Mouse (Mus musculus): ENCODE measurements at regions not wholly inside any gene's neighbourhood (a gene's known extent, or its start where the extent isn't known, plus 50 kb on each side); places are given as distances from the start of the nearest gene placed in this dataset.

- Histone ChIP-seq H3K4me3 (replicated peaks; ENCODE audit: low read length) (no peak overlapping the region), H3K4me1 (replicated peaks; ENCODE audit: low read depth, low read length) (no peaks in the 10 kb centered on the region), H3K36me3 (ENCODE audit: insufficient read depth, low read length) (no peaks in the 10 kb centered on the region), H3K27me3 (ENCODE audit: insufficient read depth, low read length) (no peaks in the 10 kb centered on the region), H3K9me3 (ENCODE audit: low read length) (no peaks in the 10 kb centered on the region)
- TF ChIP-seq CTCF (conservative IDR thresholded peaks at IDR 0.05; ENCODE audit: low read length) (no peak), NANOG (IDR thresholded peaks at IDR 0.05; ENCODE audit: borderline replicate concordance, low read length) (no peak)
Measured at GRCm38 (mm10) chr3:53353282-53353681, 109.8 kb downstream of the Nhlrc3 start.

GRCm38 (mm10) chr3:53343638-53344037 lies 119.5 kb downstream of the Nhlrc3 start:
- TF ChIP-seq POU5F1 (IDR thresholded peaks at IDR 0.05; ENCODE audit: borderline replicate concordance, low read length) (no peak), NANOG (IDR thresholded peaks at IDR 0.05; ENCODE audit: borderline replicate concordance, low read length) (no peak), CTCF (conservative IDR thresholded peaks at IDR 0.05; ENCODE audit: low read length) (no peak)
- Histone ChIP-seq H3K27me3 (ENCODE audit: insufficient read depth, low read length) (peaks cover 7% of the 10 kb centered on the region; the same call in 1 of the 2 replicates), H3K36me3 (ENCODE audit: insufficient read depth, low read length) (no peaks in the 10 kb centered on the region), H3K4me1 (replicated peaks; ENCODE audit: low read depth, low read length) (peaks cover 8% of the 10 kb centered on the region; the same call in 1 of the 2 replicates), H3K4me3 (replicated peaks; ENCODE audit: low read length) (no peak overlapping the region), H3K9me3 (ENCODE audit: low read length) (no peaks in the 10 kb centered on the region)

- Histone ChIP-seq H3K9me3 (ENCODE audit: low read length) (no peaks in the 10 kb centered on the region), H3K4me1 (replicated peaks; ENCODE audit: low read depth, low read length) (peaks cover 8% of the 10 kb centered on the region; the same call in 1 of the 2 replicates), H3K36me3 (ENCODE audit: insufficient read depth, low read length) (no peaks in the 10 kb centered on the region), H3K27me3 (ENCODE audit: insufficient read depth, low read length) (peaks cover 7% of the 10 kb centered on the region; the same call in 1 of the 2 replicates), H3K4me3 (replicated peaks; ENCODE audit: low read length) (peak overlapping the region; percentile 29; the same call in 1 of the 2 replicates)
- TF ChIP-seq CTCF (conservative IDR thresholded peaks at IDR 0.05; ENCODE audit: low read length) (no peak), NANOG (IDR thresholded peaks at IDR 0.05; ENCODE audit: borderline replicate concordance, low read length) (no peak), POU5F1 (IDR thresholded peaks at IDR 0.05; ENCODE audit: borderline replicate concordance, low read length) (no peak)
Measured at GRCm38 (mm10) chr3:53341304-53342206, 121.6 kb downstream of the Nhlrc3 start.

- H3K4me1 ChIP-seq (replicated peaks; ENCODE audit: low read depth, low read length), result peaks cover 11% of the 10 kb centered on the region; the same call in 1 of the 2 replicates
- peaks cover 15% of the 10 kb centered on the region for H3K27me3 ChIP-seq (ENCODE audit: insufficient read depth, low read length)
- H3K9me3 ChIP-seq (ENCODE audit: low read length), result no peaks in the 10 kb centered on the region
- TF ChIP-seq POU5F1 (IDR thresholded peaks at IDR 0.05; ENCODE audit: borderline replicate concordance, low read length), result no peak
- no peak for TF ChIP-seq CTCF (conservative IDR thresholded peaks at IDR 0.05; ENCODE audit: low read length)
- no peak for TF ChIP-seq NANOG (IDR thresholded peaks at IDR 0.05; ENCODE audit: borderline replicate concordance, low read length)
- no peaks in the 10 kb centered on the region for H3K36me3 ChIP-seq (ENCODE audit: insufficient read depth, low read length)
- H3K4me3 ChIP-seq (replicated peaks; ENCODE audit: low read length), result no peak overlapping the region
Measured at GRCm38 (mm10) chr3:53338571-53338970, 124.6 kb downstream of the Nhlrc3 start.

GRCm38 (mm10) chr3:53334051-53334450 lies 129.1 kb downstream of the Nhlrc3 start:
- H3K4me1 ChIP-seq (replicated peaks; ENCODE audit: low read depth, low read length), result 0 out of 2 replicates have a peak, but pooled peaks cover 3% of the 10 kb centered on the region
- no peak for TF ChIP-seq NANOG (IDR thresholded peaks at IDR 0.05; ENCODE audit: borderline replicate concordance, low read length)
- TF ChIP-seq CTCF (conservative IDR thresholded peaks at IDR 0.05; ENCODE audit: low read length), result no peak
- no peak for TF ChIP-seq POU5F1 (IDR thresholded peaks at IDR 0.05; ENCODE audit: borderline replicate concordance, low read length)
- H3K27me3 ChIP-seq (ENCODE audit: insufficient read depth, low read length), result peaks cover 8% of the 10 kb centered on the region
- H3K36me3 ChIP-seq (ENCODE audit: insufficient read depth, low read length), result no peaks in the 10 kb centered on the region
- H3K9me3 ChIP-seq (ENCODE audit: low read length), result no peaks in the 10 kb centered on the region
- no peak overlapping the region for H3K4me3 ChIP-seq (replicated peaks; ENCODE audit: low read length)

GRCm38 (mm10) chr3:53329528-53329927 lies 133.6 kb downstream of the Nhlrc3 start:
- Histone ChIP-seq H3K9me3 (ENCODE audit: low read length) (no peaks in the 10 kb centered on the region), H3K36me3 (ENCODE audit: insufficient read depth, low read length) (no peaks in the 10 kb centered on the region), H3K27me3 (ENCODE audit: insufficient read depth, low read length) (peaks cover 6% of the 10 kb centered on the region; the same call in 1 of the 2 replicates), H3K4me3 (replicated peaks; ENCODE audit: low read length) (no peak overlapping the region), H3K4me1 (replicated peaks; ENCODE audit: low read depth, low read length) (0 out of 2 replicates have a peak, but pooled peaks cover 3% of the 10 kb centered on the region)
- TF ChIP-seq POU5F1 (IDR thresholded peaks at IDR 0.05; ENCODE audit: borderline replicate concordance, low read length) (no peak), CTCF (conservative IDR thresholded peaks at IDR 0.05; ENCODE audit: low read length) (peak; percentile 80), NANOG (IDR thresholded peaks at IDR 0.05; ENCODE audit: borderline replicate concordance, low read length) (no peak)

GRCm38 (mm10) chr3:53327424-53327823 lies 135.7 kb downstream of the Nhlrc3 start:
- Histone ChIP-seq H3K27me3 (ENCODE audit: insufficient read depth, low read length) (no peaks in the 10 kb centered on the region), H3K4me3 (replicated peaks; ENCODE audit: low read length) (no peak overlapping the region), H3K36me3 (ENCODE audit: insufficient read depth, low read length) (no peaks in the 10 kb centered on the region), H3K9me3 (ENCODE audit: low read length) (no peaks in the 10 kb centered on the region), H3K4me1 (replicated peaks; ENCODE audit: low read depth, low read length) (peaks cover 9% of the 10 kb centered on the region)
- no peak for TF ChIP-seq CTCF (conservative IDR thresholded peaks at IDR 0.05; ENCODE audit: low read length)
- no peak for TF ChIP-seq NANOG (IDR thresholded peaks at IDR 0.05; ENCODE audit: borderline replicate concordance, low read length)

- peaks cover 9% of the 10 kb centered on the region for H3K4me1 ChIP-seq (replicated peaks; ENCODE audit: low read depth, low read length)
- H3K27me3 ChIP-seq (ENCODE audit: insufficient read depth, low read length), result no peaks in the 10 kb centered on the region
- no peaks in the 10 kb centered on the region for H3K36me3 ChIP-seq (ENCODE audit: insufficient read depth, low read length)
- TF ChIP-seq POU5F1 (IDR thresholded peaks at IDR 0.05; ENCODE audit: borderline replicate concordance, low read length), result no peak
- no peak for TF ChIP-seq CTCF (conservative IDR thresholded peaks at IDR 0.05; ENCODE audit: low read length)
- TF ChIP-seq NANOG (IDR thresholded peaks at IDR 0.05; ENCODE audit: borderline replicate concordance, low read length), result no peak
- H3K9me3 ChIP-seq (ENCODE audit: low read length), result no peaks in the 10 kb centered on the region
- H3K4me3 ChIP-seq (replicated peaks; ENCODE audit: low read length), result no peak overlapping the region
Measured at GRCm38 (mm10) chr3:53326967-53327366, 136.2 kb downstream of the Nhlrc3 start.

Measured in E14TG2a.4 (cell line).